Mouse (Mus musculus) MEL (cell line): ENCODE measurements around the gene Rgs12. TPM values are rescaled to one million over a fixed set of nuclear protein-coding genes. Genes with fewer than 3 reads are reported as not detected.

Experiments
- DNase-seq: peaks from one replicate; pipeline ENCODE4 v3.0.0; 2011; ENCODE audit warnings: low read depth, low spot score
- H3K27ac ChIP-seq: 2 replicates; pipeline ENCODE4 v1.5.1; 2012; ENCODE audit warnings: low read depth, mild to moderate bottlenecking, control low read depth, low read length, moderate library complexity; ENCODE audit not compliant: control insufficient read depth
- H3K27me3 ChIP-seq, 2 experiments: fragments of 150-350 bp in 1 of 2; sonication (generic) in 1 of 2; 2 replicates each; pipeline ENCODE4 v1.6.1; 2012; ENCODE audit warnings: low read length in 2 of 2, mild to moderate bottlenecking in 2 of 2, improper control_type of control experiment in 1 of 2, moderate library complexity in 1 of 2; ENCODE audit not compliant: insufficient read depth in 2 of 2, control insufficient read depth in 1 of 2
- H3K36me3 ChIP-seq, 2 experiments: 2 replicates each; pipeline ENCODE4 v1.6.1; 2012 to 2014; ENCODE audit warnings: low read length in 2 of 2, improper control_type of control experiment in 1 of 2, inconsistent platforms in 1 of 2, mild to moderate bottlenecking in 1 of 2; ENCODE audit not compliant: insufficient read depth in 2 of 2, control insufficient read depth in 1 of 2
- H3K4me1 ChIP-seq, 2 experiments: fragments of 150-350 bp in 1 of 2; sonication (generic) in 1 of 2; 2 replicates each; pipeline ENCODE4 v1.6.1; 2012; ENCODE audit warnings: low read length in 2 of 2, improper control_type of control experiment in 1 of 2, mild to moderate bottlenecking in 1 of 2; ENCODE audit not compliant: insufficient read depth in 2 of 2, control insufficient read depth in 1 of 2
- H3K4me3 ChIP-seq, 2 experiments: fragments of 150-350 bp in 1 of 2; sonication (generic) in 1 of 2; 2 replicates each; pipeline ENCODE4 v1.5.1; 2012; ENCODE audit warnings: low read depth in 2 of 2, low read length in 2 of 2, mild to moderate bottlenecking in 2 of 2, moderate library complexity in 2 of 2, control low read depth in 1 of 2, improper control_type of control experiment in 1 of 2; ENCODE audit not compliant: control insufficient read depth in 1 of 2, insufficient read depth in 1 of 2
- H3K79me2 ChIP-seq: 2 replicates; pipeline ENCODE4 v1.6.1; 2012; ENCODE audit warnings: mild to moderate bottlenecking, low read length, moderate library complexity; ENCODE audit not compliant: control insufficient read depth, poor library complexity, insufficient read depth
- H3K9ac ChIP-seq: 2 replicates; pipeline ENCODE4 v1.6.1; 2012; ENCODE audit warnings: low read depth, mild to moderate bottlenecking, control low read depth, low read length, moderate library complexity; ENCODE audit not compliant: control insufficient read depth, poor library complexity, severe bottlenecking
- H3K9me3 ChIP-seq: fragments of 150-350 bp; sonication (generic); replicated peaks from 2 replicates; pipeline ENCODE4 v1.6.1; 2012; ENCODE audit warnings: mild to moderate bottlenecking, low read length, improper control_type of control experiment, moderate library complexity; ENCODE audit not compliant: insufficient read depth
- BHLHE40 ChIP-seq: IDR thresholded peaks from 2 replicates; pipeline ENCODE4 v1.6.1; 2012; ENCODE audit warnings: low read depth, mild to moderate bottlenecking, inconsistent platforms, low read length, improper control_type of control experiment, borderline replicate concordance
- CHD1 ChIP-seq: IDR thresholded peaks from 2 replicates; pipeline ENCODE4 v1.6.1; 2012; ENCODE audit warnings: low read depth, mild to moderate bottlenecking, inconsistent platforms, low read length, improper control_type of control experiment
- CHD2 ChIP-seq: IDR thresholded peaks from 2 replicates; pipeline ENCODE4 v1.6.1; 2011; ENCODE audit warnings: low read length, improper control_type of control experiment
- CTCF ChIP-seq, 3 experiments: IDR thresholded peaks in 2 of 3; conservative IDR thresholded peaks in 1 of 3; 2 replicates each; pipeline ENCODE4 v1.5.1; 2011 to 2012; ENCODE audit warnings: low read length in 3 of 3, low read depth in 2 of 3, mild to moderate bottlenecking in 2 of 3, improper control_type of control experiment in 1 of 3, inconsistent platforms in 1 of 3, mixed read lengths in 1 of 3, moderate library complexity in 1 of 3; ENCODE audit not compliant: control insufficient read depth in 1 of 3, insufficient read depth in 1 of 3, poor library complexity in 1 of 3, severe bottlenecking in 1 of 3
- ELF1 ChIP-seq: IDR thresholded peaks from 2 replicates; pipeline ENCODE4 v1.6.1; 2014; ENCODE audit warnings: low read depth, mild to moderate bottlenecking, inconsistent platforms, low read length, improper control_type of control experiment, moderate library complexity
- EP300 ChIP-seq, 2 experiments: IDR thresholded peaks; 2 replicates each; pipeline ENCODE4 v1.6.1; 2011; ENCODE audit warnings: improper control_type of control experiment in 2 of 2, low read length in 2 of 2, low read depth in 1 of 2, mild to moderate bottlenecking in 1 of 2
- ETS1 ChIP-seq: IDR thresholded peaks from 2 replicates; pipeline ENCODE4 v1.6.1; 2012; ENCODE audit warnings: low read depth, mild to moderate bottlenecking, inconsistent platforms, low read length, improper control_type of control experiment, moderate library complexity
- HCFC1 ChIP-seq: IDR thresholded peaks from 2 replicates; pipeline ENCODE4 v1.6.1; 2012; ENCODE audit warnings: low read depth, mild to moderate bottlenecking, inconsistent platforms, low read length, improper control_type of control experiment, moderate library complexity
- MAZ ChIP-seq: IDR thresholded peaks from 2 replicates; pipeline ENCODE4 v1.6.1; 2012; ENCODE audit warnings: low read depth, mild to moderate bottlenecking, inconsistent platforms, low read length, improper control_type of control experiment
- MEF2A ChIP-seq: IDR thresholded peaks from 2 replicates; pipeline ENCODE4 v1.6.1; 2014; ENCODE audit warnings: low read depth, mild to moderate bottlenecking, inconsistent platforms, low read length, improper control_type of control experiment; ENCODE audit not compliant: poor library complexity, insufficient replicate concordance, severe bottlenecking; ENCODE audit errors: extremely low read depth
- MXI1 ChIP-seq: IDR thresholded peaks from 2 replicates; pipeline ENCODE4 v1.6.1; 2011; ENCODE audit warnings: mild to moderate bottlenecking, low read depth, low read length, improper control_type of control experiment
- MYB ChIP-seq: IDR thresholded peaks from 2 replicates; pipeline ENCODE4 v1.6.1; 2011; ENCODE audit warnings: mild to moderate bottlenecking, low read depth, low read length, improper control_type of control experiment
- MYC ChIP-seq: IDR thresholded peaks from 2 replicates; pipeline ENCODE4 v1.6.1; 2011; ENCODE audit warnings: low read depth, mild to moderate bottlenecking, low read length, improper control_type of control experiment, moderate library complexity
- NELFE ChIP-seq: IDR thresholded peaks from 2 replicates; pipeline ENCODE4 v1.6.1; 2011; ENCODE audit warnings: low read depth, low read length, improper control_type of control experiment
- POLR2A ChIP-seq, 2 experiments: IDR thresholded peaks; 2 replicates each; pipeline ENCODE4 v1.6.1; 2011 to 2012; ENCODE audit warnings: low read length in 2 of 2, mild to moderate bottlenecking in 2 of 2, control low read depth in 1 of 2, improper control_type of control experiment in 1 of 2, low read depth in 1 of 2, moderate library complexity in 1 of 2; ENCODE audit not compliant: control insufficient read depth in 1 of 2, insufficient read depth in 1 of 2, poor library complexity in 1 of 2
- POLR2AphosphoS2 ChIP-seq: IDR thresholded peaks from 2 replicates; pipeline ENCODE4 v1.6.1; 2011; ENCODE audit warnings: low read length, improper control_type of control experiment
- POLR2AphosphoS5 ChIP-seq: IDR thresholded peaks from 2 replicates; pipeline ENCODE4 v1.6.1; 2012; ENCODE audit warnings: low read depth, borderline replicate concordance, mild to moderate bottlenecking, inconsistent platforms, low read length, moderate library complexity, mixed read lengths
- RAD21 ChIP-seq: IDR thresholded peaks from 2 replicates; pipeline ENCODE4 v1.6.1; 2011; ENCODE audit warnings: mild to moderate bottlenecking, low read depth, low read length, improper control_type of control experiment
- RCOR1 ChIP-seq: IDR thresholded peaks from 2 replicates; pipeline ENCODE4 v1.6.1; 2012; ENCODE audit warnings: low read depth, mild to moderate bottlenecking, inconsistent platforms, low read length, improper control_type of control experiment
- SIN3A ChIP-seq: IDR thresholded peaks from 2 replicates; pipeline ENCODE4 v1.6.1; 2012; ENCODE audit warnings: low read length, improper control_type of control experiment, inconsistent platforms
- SMC3 ChIP-seq: IDR thresholded peaks from 2 replicates; pipeline ENCODE4 v1.6.1; 2011; ENCODE audit warnings: low read depth, low read length, improper control_type of control experiment
- TAL1 ChIP-seq: IDR thresholded peaks from 2 replicates; pipeline ENCODE4 v1.6.1; 2012; ENCODE audit warnings: mild to moderate bottlenecking, inconsistent platforms, low read length, moderate library complexity, mixed read lengths
- TBP ChIP-seq: IDR thresholded peaks from 2 replicates; pipeline ENCODE4 v1.8.0; 2011; ENCODE audit warnings: low read depth, low read length, improper control_type of control experiment
- TCF12 ChIP-seq: IDR thresholded peaks from 2 replicates; pipeline ENCODE4 v1.6.1; 2014; ENCODE audit warnings: low read depth, mild to moderate bottlenecking, inconsistent platforms, low read length, improper control_type of control experiment, moderate library complexity
- UBTF ChIP-seq: IDR thresholded peaks from 2 replicates; pipeline ENCODE4 v1.6.1; 2012; ENCODE audit warnings: low read depth, mild to moderate bottlenecking, inconsistent platforms, low read length, improper control_type of control experiment, moderate library complexity, borderline replicate concordance; ENCODE audit not compliant: insufficient read depth
- USF1 ChIP-seq: IDR thresholded peaks from 2 replicates; pipeline ENCODE4 v1.6.1; 2014; ENCODE audit warnings: low read depth, mild to moderate bottlenecking, inconsistent platforms, low read length, improper control_type of control experiment, moderate library complexity
- ZC3H11A ChIP-seq: IDR thresholded peaks from 2 replicates; pipeline ENCODE4 v1.6.1; 2012; ENCODE audit warnings: low read depth, mild to moderate bottlenecking, inconsistent platforms, low read length, improper control_type of control experiment
- ZKSCAN1 ChIP-seq: IDR thresholded peaks from 2 replicates; pipeline ENCODE4 v1.6.1; 2012; ENCODE audit warnings: low read depth, mild to moderate bottlenecking, inconsistent platforms, low read length, improper control_type of control experiment, moderate library complexity
- ZNF384 ChIP-seq: IDR thresholded peaks from 2 replicates; pipeline ENCODE4 v1.6.1; 2012; ENCODE audit warnings: low read depth, mild to moderate bottlenecking, inconsistent platforms, low read length, improper control_type of control experiment
- polyA plus RNA-seq, 2 experiments: library from polyadenylated mRNA; stranded (reverse) in 1 of 2; unstranded in 1 of 2; fragments of >175 nt in 1 of 2; fragments of >200 nt in 1 of 2; gene quantifications; 2 replicates each; pipeline versions ENCODE4 v1.2.1 to v1.2.4; 2012; ENCODE audit warnings: low replicate concordance in 2 of 2, low read depth in 1 of 2; ENCODE audit not compliant: insufficient read length in 2 of 2, insufficient read depth in 1 of 2, missing spikeins in 1 of 2
- total RNA-seq: library from RNA; depleted of rRNA; stranded (reverse); fragments of 300-350 nt; gene quantifications from 2 replicates; pipeline ENCODE4 v1.2.3, GENCODE M21; 2012

Gene Rgs12
- total and polyA plus RNA-seq, 3 experiments: 11.9 to 15.4 TPM; not detected in 1

DNA sequence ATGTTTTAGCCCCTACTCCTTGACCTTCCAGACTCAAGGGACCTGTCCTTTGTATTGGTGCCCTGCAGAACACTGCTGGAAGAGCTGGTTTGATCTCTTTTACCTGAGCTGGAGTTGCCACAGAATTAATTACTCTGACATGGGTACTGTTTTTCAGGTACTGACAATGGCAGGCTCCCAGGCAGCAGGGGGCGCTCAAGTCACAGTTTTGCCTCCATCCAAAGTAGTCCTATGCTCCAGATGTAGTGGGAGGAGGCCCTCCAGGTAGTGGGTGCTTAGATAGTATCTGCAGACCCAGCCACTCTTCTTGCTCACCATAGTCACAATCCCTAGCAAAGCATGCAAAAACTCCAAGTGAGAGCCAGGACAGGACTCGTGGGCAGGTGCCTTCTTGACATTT, 36.6 kb downstream of the Rgs12 start:
- peaks cover 14 to 32% of the 10 kb centered on the region in 2 experiments for H3K4me1 ChIP-seq

GRCm38 (mm10) chr5:34987396-34987795, 38.2 kb downstream of the Rgs12 start:
- no peaks in the 10 kb centered on the region for H3K27me3 ChIP-seq
- no peak overlapping the region for H3K4me3 ChIP-seq
- H3K79me2 ChIP-seq: no peaks in the 10 kb centered on the region
- H3K36me3 ChIP-seq: peaks cover 0 to 18% of the 10 kb centered on the region in 2 experiments; a peak in 3 of 4 replicates
- peaks cover 12 to 21% of the 10 kb centered on the region in 2 experiments for H3K4me1 ChIP-seq
- peak; percentile 64 for DNase-seq
- H3K9ac ChIP-seq: 0 out of 2 replicates have a peak overlapping the region, but pooled peaks have one; percentile 3
- no peaks in the 10 kb centered on the region for H3K9me3 ChIP-seq
- peak overlapping the region; percentile 25 for H3K27ac ChIP-seq
- TF ChIP-seq MYB (no peak), ZNF384 (no peak), ZKSCAN1 (no peak), UBTF (no peak), CHD1 (no peak), BHLHE40 (peak; percentile 98), CTCF (IDR thresholded peaks at IDR 0.05 in 2 of 3, conservative IDR thresholded peaks at IDR 0.05 in 1 of 3; ENCODE audit: control insufficient read depth in 1 of 3, insufficient read depth in 1 of 3, low read depth in 2 of 3, low read length in 3 of 3, poor library complexity in 1 of 3, severe bottlenecking in 1 of 3) (no peak), HCFC1 (0 out of 2 replicates have a peak, but pooled peaks have one; percentile 8), MAZ (0 out of 2 replicates have a peak, but pooled peaks have one; percentile 61), NELFE (no peak), TBP (0 out of 2 replicates have a peak, but pooled peaks have one; percentile 33), MEF2A (no peak), MXI1 (peak; percentile 94), MYC (peak; percentile 90), RCOR1 (peak; percentile 73), RAD21 (no peak), USF1 (peak; percentile 72; the same call in 1 of the 2 replicates), TCF12 (peak; percentile 75), EP300 (IDR thresholded peaks at IDR 0.05; ENCODE audit: low read depth in 1 of 2, low read length in 2 of 2) (peak; percentile 75 to 83), POLR2AphosphoS5 (no peak), POLR2A (IDR thresholded peaks at IDR 0.05; ENCODE audit: control insufficient read depth in 1 of 2, insufficient read depth in 1 of 2, low read depth in 1 of 2, low read length in 2 of 2, poor library complexity in 1 of 2) (no peak), TAL1 (peak; percentile 40; the same call in 1 of the 2 replicates), ETS1 (peak; percentile 84), ZC3H11A (no peak), SMC3 (0 out of 2 replicates have a peak, but pooled peaks have one; percentile 6), POLR2AphosphoS2 (no peak), CHD2 (no peak), SIN3A (peak; percentile 77)

More for the DNA sequence above, 36.6 kb downstream of the Rgs12 start:
- Histone ChIP-seq H3K36me3 (peaks cover 0 to 26% of the 10 kb centered on the region in 2 experiments; a peak in 3 of 4 replicates), H3K27ac (no peak overlapping the region), H3K9me3 (no peaks in the 10 kb centered on the region), H3K79me2 (no peaks in the 10 kb centered on the region), H3K4me3 (no peak overlapping the region), H3K27me3 (no peaks in the 10 kb centered on the region), H3K9ac (no peak overlapping the region)
- DNase-seq: peak; percentile 79
- TF ChIP-seq SMC3 (peak; percentile 68), CTCF (IDR thresholded peaks at IDR 0.05 in 2 of 3, conservative IDR thresholded peaks at IDR 0.05 in 1 of 3; ENCODE audit: control insufficient read depth in 1 of 3, insufficient read depth in 1 of 3, low read depth in 2 of 3, low read length in 3 of 3, poor library complexity in 1 of 3, severe bottlenecking in 1 of 3) (peak; percentile 83 to 89 (median 87)), RAD21 (peak; percentile 79), ZC3H11A (peak; percentile 49; the same call in 1 of the 2 replicates), ELF1 (no peak), MAZ (no peak), TAL1 (no peak), MYC (no peak), MYB (no peak)
